Mouse (Mus musculus) kidney, postnatal 0 days (tissue): ENCODE measurements around the gene Cdc14b. TPM values are rescaled to one million over a fixed set of nuclear protein-coding genes. Genes with fewer than 3 reads are reported as not detected.
A peak's percentile ranks its signal among the peaks of the same experiment; 100 is the strongest.

Experiments
- ATAC-seq: fragments of 200-750 bp; cut with Nextera tagmentation; replicated peaks from 2 replicates; pipeline ENCODE4 v1.8.0; 2017; ENCODE audit warnings: low read depth, moderate number of reproducible peaks, moderate TSS enrichment, moderate library complexity; ENCODE audit not compliant: low FRiP score
- DNase-seq: peaks from one replicate; pipeline ENCODE4 v3.0.0-alpha.2; 2016; ENCODE audit warnings: low spot score
- H3K27ac ChIP-seq: fragments of 300-500 bp; sonication (generic); 2 replicates; pipeline ENCODE4 v1.5.1; 2014; ENCODE audit warnings: mild to moderate bottlenecking
- H3K27me3 ChIP-seq: fragments of 300-500 bp; sonication (generic); 2 replicates; pipeline ENCODE4 v1.6.1; 2014; ENCODE audit warnings: low read length, mixed read lengths; ENCODE audit not compliant: insufficient read depth
- H3K36me3 ChIP-seq: fragments of 300-500 bp; sonication (generic); 2 replicates; pipeline ENCODE4 v1.6.1; 2014; ENCODE audit warnings: low read length, mixed read lengths; ENCODE audit not compliant: insufficient read depth
- H3K4me1 ChIP-seq: fragments of 300-500 bp; sonication (generic); replicated peaks from 2 replicates; pipeline ENCODE4 v1.6.1; 2014; ENCODE audit warnings: antibody characterized with exemption, low read length, mixed read lengths; ENCODE audit not compliant: insufficient read depth
- H3K4me2 ChIP-seq: fragments of 300-500 bp; sonication (generic); 2 replicates; pipeline ENCODE4 v1.6.1; 2014; ENCODE audit warnings: mild to moderate bottlenecking, low read length, moderate library complexity, mixed read lengths
- H3K4me3 ChIP-seq: fragments of 300-500 bp; sonication (generic); replicated peaks from 2 replicates; pipeline ENCODE4 v1.5.1; 2014; ENCODE audit warnings: low read depth, low read length
- H3K9ac ChIP-seq: fragments of 300-500 bp; sonication (generic); 2 replicates; pipeline ENCODE4 v1.6.1; 2014; ENCODE audit warnings: low read depth, low read length
- H3K9me3 ChIP-seq: fragments of 300-500 bp; sonication (generic); replicated peaks from 2 replicates; pipeline ENCODE4 v1.6.1; 2016; ENCODE audit warnings: low read length, inconsistent platforms, mixed read lengths
- CTCF ChIP-seq: IDR thresholded peaks from 2 replicates; pipeline ENCODE4 v1.5.1; 2016; ENCODE audit warnings: antibody characterized with exemption, low read depth, mild to moderate bottlenecking, moderate library complexity
- WGBS: fragments of 180-500 bp; shearing (Covaris S2); extraction: QIAGEN DNeasy Blood & Tissue Kit; methylation state at CpG from one replicate; pipeline ENCODE4 v1.1.7; 2014; 5-methylcytosine and 5-hydroxymethylcytosine counted together
- polyA plus RNA-seq: library from polyadenylated mRNA; unstranded; fragments of >200 nt; fragmentation: Nextera tagmentation; extraction: Ambion mirVana; gene quantifications from 2 replicates; pipeline ENCODE4 v1.2.1, GENCODE M21; 2015

Cdc14b gene
- polyA plus RNA-seq, 1 experiment from 2014 or later = 7.3 TPM

DNA sequence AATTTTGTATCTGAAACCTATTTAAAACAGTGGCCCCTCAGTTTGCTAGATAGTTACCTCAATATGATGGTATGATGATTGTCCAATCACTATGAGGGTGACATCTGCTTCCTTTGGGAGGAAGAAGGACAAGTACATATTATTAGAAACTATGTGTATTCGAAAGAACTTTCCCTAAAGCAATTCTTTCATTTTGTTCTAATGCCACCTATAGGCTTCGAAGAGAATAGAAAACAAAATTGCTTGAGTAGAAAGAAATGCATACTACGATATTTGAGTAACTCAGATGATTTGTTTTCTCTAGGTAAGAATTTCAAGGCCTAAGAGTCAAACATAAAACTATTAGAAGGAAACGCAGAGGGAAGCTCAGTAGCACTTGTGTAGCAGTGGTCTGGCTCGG is 33.9 kb upstream of the Cdc14b start:
- H3K4me3 ChIP-seq = no peak overlapping the region
- ATAC-seq (no peak), DNase-seq (peak; percentile 55)
- H3K4me1 ChIP-seq = no peaks in the 10 kb centered on the region
- H3K27me3 ChIP-seq = no peaks in the 10 kb centered on the region
- 49% methylated on average over 5 of the region's 5 CpGs for WGBS
- H3K4me2 ChIP-seq = no peak overlapping the region
- peak; percentile 65 for TF ChIP-seq CTCF
- peaks cover 22% of the 10 kb centered on the region for H3K36me3 ChIP-seq
- no peak overlapping the region for H3K27ac ChIP-seq
- H3K9me3 ChIP-seq = no peaks in the 10 kb centered on the region
- no peak overlapping the region for H3K9ac ChIP-seq

DNA sequence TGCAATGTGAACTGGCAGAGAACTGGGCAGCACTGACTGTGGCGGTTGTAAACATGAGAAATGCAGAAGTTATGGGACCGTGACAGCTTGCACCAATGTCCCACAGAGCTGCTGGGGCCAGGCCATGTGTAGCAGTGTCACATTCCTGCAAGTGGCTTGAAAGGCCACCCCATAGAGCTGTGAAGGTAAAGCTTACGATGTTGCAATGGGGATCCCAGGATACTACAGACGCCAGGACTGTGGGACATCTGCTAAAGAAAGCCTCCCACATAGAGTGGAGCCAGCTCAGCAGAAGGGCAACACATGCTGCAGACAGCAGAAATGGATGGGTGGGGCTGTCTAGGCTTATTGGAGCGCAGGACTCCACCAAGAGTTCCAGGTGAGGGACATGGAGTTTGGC is 32.4 kb upstream of the Cdc14b start:
- Histone ChIP-seq H3K9me3 (no peaks in the 10 kb centered on the region), H3K4me2 (no peak overlapping the region), H3K27ac (no peak overlapping the region), H3K36me3 (peaks cover 26% of the 10 kb centered on the region), H3K4me3 (no peak overlapping the region), H3K9ac (no peak overlapping the region), H3K4me1 (no peaks in the 10 kb centered on the region), H3K27me3 (no peaks in the 10 kb centered on the region)
- 62% methylated on average over 5 of the region's 5 CpGs for WGBS
- DNase-seq (peak; percentile 48), ATAC-seq (0 out of 2 replicates have a peak, but pooled peaks have one; percentile 6)
- TF ChIP-seq CTCF = no peak

DNA sequence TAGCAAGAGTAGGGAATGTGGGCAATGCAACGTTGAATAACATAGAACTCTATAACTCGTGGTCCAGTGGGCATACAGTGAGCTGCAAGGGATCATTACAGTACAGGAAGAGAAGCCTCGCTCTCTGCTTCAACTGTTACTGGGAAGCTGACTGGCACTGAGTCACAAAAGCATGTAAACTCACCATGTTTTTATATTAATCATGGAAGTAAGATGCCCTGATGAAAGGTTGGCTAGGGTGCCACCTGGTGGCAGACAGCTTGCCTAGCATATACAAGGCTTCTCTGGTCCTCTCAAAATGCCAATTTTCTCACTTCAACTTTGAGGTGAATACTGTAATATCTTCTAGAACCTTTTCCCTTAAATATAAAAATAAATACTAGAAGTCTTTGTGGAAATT is 31.0 kb upstream of the Cdc14b start:
- Histone ChIP-seq H3K9me3 (no peaks in the 10 kb centered on the region), H3K4me1 (no peaks in the 10 kb centered on the region), H3K4me2 (no peak overlapping the region), H3K27ac (no peak overlapping the region), H3K9ac (no peak overlapping the region), H3K36me3 (peaks cover 26% of the 10 kb centered on the region), H3K27me3 (no peaks in the 10 kb centered on the region), H3K4me3 (no peak overlapping the region)
- TF ChIP-seq CTCF = peak; percentile 95
- DNase-seq = peak; percentile 79
- WGBS = 62% methylated on average over 3 of the region's 3 CpGs
- 0 out of 2 replicates have a peak, but pooled peaks have one; percentile 21 for ATAC-seq

DNA sequence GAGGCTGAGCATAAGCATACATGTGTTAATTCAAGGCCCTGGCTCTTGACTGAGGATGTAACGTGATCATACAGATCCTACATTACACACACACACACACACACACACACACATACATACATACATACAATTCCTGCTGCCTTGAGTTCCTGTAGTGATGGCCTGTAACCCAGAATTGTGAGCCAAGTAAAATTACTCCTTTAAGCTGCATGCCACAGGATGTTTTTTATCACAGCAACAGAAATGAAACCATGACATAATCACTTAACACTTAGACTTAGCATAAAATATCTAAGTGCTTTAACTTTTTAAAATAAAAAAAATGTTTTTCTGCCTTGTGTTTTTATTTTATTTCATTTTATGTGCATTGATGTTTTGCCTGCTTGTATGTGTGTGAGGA is 24.0 kb upstream of the Cdc14b start:
- Histone ChIP-seq H3K4me3 (no peak overlapping the region), H3K9me3 (no peaks in the 10 kb centered on the region), H3K27me3 (no peaks in the 10 kb centered on the region), H3K4me1 (no peaks in the 10 kb centered on the region), H3K4me2 (no peak overlapping the region), H3K36me3 (peaks cover 15% of the 10 kb centered on the region; the same call in 1 of the 2 replicates), H3K27ac (no peak overlapping the region), H3K9ac (no peak overlapping the region)
- DNase-seq = no peak
- no peak for TF ChIP-seq CTCF
- ATAC-seq = no peak
- WGBS = 95% methylated on average over 1 of the region's 1 CpGs

DNA sequence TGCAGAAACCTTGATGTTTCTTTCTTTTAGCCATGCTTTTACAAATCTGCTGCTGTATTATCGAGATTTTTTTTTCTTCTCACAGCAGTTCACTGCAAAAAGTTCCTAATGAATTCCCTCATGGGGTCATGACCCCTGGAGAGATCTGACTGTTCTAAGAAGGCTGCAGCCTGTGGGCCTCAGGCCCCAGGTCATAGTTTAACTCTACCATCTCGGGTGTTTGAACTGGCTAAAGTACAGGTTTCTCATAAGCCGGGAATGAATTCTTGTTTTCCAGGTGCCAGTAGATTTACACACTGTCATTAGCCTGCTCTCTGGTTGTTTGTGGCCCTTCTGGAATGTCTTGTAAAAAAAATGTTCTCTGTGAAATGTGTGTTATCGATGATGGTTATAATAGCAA is 11.7 kb upstream of the Cdc14b start:
- no peak overlapping the region for H3K9ac ChIP-seq
- no peak overlapping the region for H3K4me3 ChIP-seq
- DNase-seq (no peak), ATAC-seq (no peak)
- no peak for TF ChIP-seq CTCF
- H3K36me3 ChIP-seq = 0 out of 2 replicates have a peak, but pooled peaks cover under 1% of the 10 kb centered on the region
- H3K4me1 ChIP-seq = no peaks in the 10 kb centered on the region
- H3K4me2 ChIP-seq = no peak overlapping the region
- H3K9me3 ChIP-seq = peaks cover 3% of the 10 kb centered on the region; the same call in 1 of the 2 replicates
- WGBS = 40% methylated on average over 4 of the region's 4 CpGs
- no peak overlapping the region for H3K27ac ChIP-seq
- no peaks in the 10 kb centered on the region for H3K27me3 ChIP-seq

DNA sequence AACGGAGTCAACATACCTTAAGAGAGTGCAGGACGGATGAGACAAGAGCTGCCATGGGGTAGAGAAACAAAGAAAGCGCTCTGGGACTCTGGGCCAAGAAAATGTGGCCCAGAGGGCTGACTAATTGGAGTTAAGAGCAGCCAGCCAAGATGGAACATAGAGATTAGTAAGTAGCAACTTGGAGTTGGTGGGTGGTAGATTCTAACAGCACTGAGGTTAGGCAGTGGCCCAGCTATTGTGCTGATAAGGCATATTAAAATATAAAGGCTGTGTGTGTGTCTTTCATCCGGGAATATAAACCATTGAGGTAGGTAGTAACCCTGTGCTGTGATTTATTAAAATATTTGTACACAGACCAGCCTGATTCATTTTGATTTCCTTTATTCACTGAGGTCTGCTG is 11.2 kb upstream of the Cdc14b start:
- DNase-seq (no peak), ATAC-seq (no peak)
- WGBS = 71% methylated on average over 4 of the region's 4 CpGs

DNA sequence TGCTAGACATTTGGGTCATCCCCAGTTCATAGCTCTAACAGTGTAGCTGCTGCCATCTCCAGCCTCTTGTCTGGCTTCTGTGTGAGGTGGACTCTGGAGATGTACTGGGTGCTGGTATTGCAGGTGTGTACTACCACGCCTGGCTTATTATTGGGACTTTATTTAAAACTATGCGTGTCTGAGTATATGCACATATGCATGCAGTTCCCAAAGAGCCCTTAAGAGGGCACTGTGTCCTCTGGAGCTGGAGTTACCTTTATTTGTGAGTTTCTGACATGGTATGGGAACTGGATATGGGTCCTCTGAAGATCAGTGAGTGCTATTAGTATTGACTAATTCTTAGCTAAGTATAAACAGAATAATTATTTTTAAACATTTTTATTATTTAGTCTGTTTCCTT is 9.6 kb upstream of the Cdc14b start:
- H3K27ac ChIP-seq = no peak overlapping the region
- peak; percentile 32; the same call in 1 of the 2 replicates for TF ChIP-seq CTCF
- H3K4me2 ChIP-seq = no peak overlapping the region
- no peak for DNase-seq
- peaks cover 3% of the 10 kb centered on the region; the same call in 1 of the 2 replicates for H3K9me3 ChIP-seq
- H3K4me3 ChIP-seq = no peak overlapping the region
- no peak for ATAC-seq
- H3K9ac ChIP-seq = no peak overlapping the region
- no peaks in the 10 kb centered on the region for H3K36me3 ChIP-seq
- H3K4me1 ChIP-seq = no peaks in the 10 kb centered on the region
- WGBS = 97% methylated on average over 2 of the region's 2 CpGs
- no peaks in the 10 kb centered on the region for H3K27me3 ChIP-seq

More for the DNA sequence above, 11.2 kb upstream of the Cdc14b start:
- Histone ChIP-seq H3K36me3 (no peaks in the 10 kb centered on the region), H3K4me3 (no peak overlapping the region), H3K27ac (no peak overlapping the region), H3K4me2 (no peak overlapping the region), H3K9ac (no peak overlapping the region), H3K4me1 (no peaks in the 10 kb centered on the region), H3K9me3 (peaks cover 3% of the 10 kb centered on the region; the same call in 1 of the 2 replicates), H3K27me3 (no peaks in the 10 kb centered on the region)
- TF ChIP-seq CTCF = no peak
